Mouse (Mus musculus): Measurements from ENCODE around the gene Slc38a2.

GRCm38 (mm10) chr15:96702466-96703031 is 3.0 kb upstream of the Slc38a2 start:
- TF ChIP-seq CTCF (IDR thresholded peaks at IDR 0.05) (no peak), EP300 (IDR thresholded peaks at IDR 0.05; ENCODE audit: insufficient read depth, low read depth, low read length) (no peak), POLR2A (IDR thresholded peaks at IDR 0.05; ENCODE audit: insufficient read depth, low read depth, low read length) (no peak)
